ENCODE assay signal across 37 mouse cellular contexts in genomic region chr12:111188295-111188694, GRCm38 (mm10). TPM values are rescaled to one million over a fixed set of nuclear protein-coding genes. Genes with fewer than 3 reads are reported as not detected.
"Had no signal": no experiment of that assay in that cellular context is flagged by ENCODE, and none has a peak within 500 bp of the region (broad histone marks: within the 10 kb centered on the region; RNA-seq: fewer than 3 reads in every experiment).

No protein-coding gene starts in this region.

- H3K9ac ChIP-seq: limb, embryonic 12.5 days; limb, embryonic 13.5 days; limb, embryonic 15.5 days; liver, embryonic 12.5 days; liver, embryonic 13.5 days; liver, embryonic 14.5 days; liver, embryonic 15.5 days; liver, postnatal 0 days; lung, embryonic 14.5 days; lung, embryonic 15.5 days; midbrain, embryonic 12.5 days; midbrain, embryonic 13.5 days; midbrain, embryonic 15.5 days; neural tube, embryonic 12.5 days had no signal

- H3K36me3 ChIP-seq: limb, embryonic 13.5 days; limb, embryonic 15.5 days; liver, embryonic 12.5 days; liver, embryonic 15.5 days; lung, embryonic 15.5 days; midbrain, embryonic 10.5 days; midbrain, embryonic 12.5 days; midbrain, embryonic 15.5 days; neural tube, embryonic 12.5 days had no signal

- H3K4me3 ChIP-seq: limb, embryonic 10.5 days; limb, embryonic 12.5 days; limb, embryonic 13.5 days; limb, embryonic 15.5 days; liver, embryonic 12.5 days; liver, embryonic 13.5 days; liver, embryonic 15.5 days; lung, embryonic 15.5 days; megakaryocyte, embryonic 14.5 days; midbrain, embryonic 10.5 days; midbrain, embryonic 12.5 days; midbrain, embryonic 13.5 days; midbrain, embryonic 15.5 days; myocyte; neural tube, embryonic 12.5 days had no signal

- H3K4me2 ChIP-seq: limb, embryonic 12.5 days; limb, embryonic 13.5 days; limb, embryonic 15.5 days; liver, embryonic 11.5 days; liver, embryonic 12.5 days; liver, embryonic 13.5 days; liver, embryonic 15.5 days; lung, embryonic 14.5 days; lung, embryonic 15.5 days; midbrain, embryonic 11.5 days; midbrain, embryonic 12.5 days; midbrain, embryonic 13.5 days; midbrain, embryonic 15.5 days; neural tube, embryonic 12.5 days had no signal

- H3K27ac ChIP-seq: limb, embryonic 10.5 days; limb, embryonic 12.5 days; limb, embryonic 13.5 days; limb, embryonic 15.5 days; liver, embryonic 12.5 days; liver, embryonic 13.5 days; liver, embryonic 14.5 days; liver, embryonic 15.5 days; lung, embryonic 15.5 days; midbrain, embryonic 10.5 days; midbrain, embryonic 12.5 days; midbrain, embryonic 13.5 days; midbrain, embryonic 15.5 days; neural tube, embryonic 12.5 days had no signal

- ATAC-seq: liver, embryonic 12.5 days; liver, postnatal 0 days; lung, postnatal 0 days; midbrain, embryonic 13.5 days; midbrain, embryonic 15.5 days; midbrain, embryonic 16.5 days had no signal

- H3K4me1 ChIP-seq: lung, embryonic 15.5 days had no signal

- H3K9me3 ChIP-seq: limb, embryonic 10.5 days; limb, embryonic 12.5 days; limb, embryonic 13.5 days; limb, embryonic 15.5 days; liver, embryonic 12.5 days; liver, embryonic 13.5 days; liver, embryonic 15.5 days; lung, embryonic 15.5 days; megakaryocyte, embryonic 14.5 days; midbrain, embryonic 10.5 days; midbrain, embryonic 12.5 days; midbrain, embryonic 13.5 days; midbrain, embryonic 15.5 days; neural tube, embryonic 12.5 days had no signal

- H3K27me3 ChIP-seq: limb, embryonic 12.5 days; limb, embryonic 13.5 days; limb, embryonic 15.5 days; liver, embryonic 12.5 days; liver, embryonic 13.5 days; liver, embryonic 15.5 days; lung, embryonic 15.5 days; megakaryocyte, embryonic 14.5 days; midbrain, embryonic 12.5 days; midbrain, embryonic 13.5 days; midbrain, embryonic 15.5 days; neural tube, embryonic 12.5 days had no signal

- DNase-seq: left cerebral cortex, postnatal 4 days; liver; liver, embryonic 13.5 days; liver, postnatal 0 days; lung, adult 18-20 months; lung, adult 2 months; lung, embryonic 14.5 days; lung, postnatal 10 days; lung, postnatal 14 days; lung, postnatal 36 days; lung, postnatal 4 days; midbrain, embryonic 14.5 days had no signal

RNA-seq across cellular contexts. Expression of gene 4930595D18Rik, which starts 4.0 kb away (rescaled TPM):
- polyA plus RNA-seq: limb, embryonic 10.5 days; limb, embryonic 11.5 days; limb, embryonic 12.5 days; limb, embryonic 13.5 days; limb, embryonic 15.5 days; liver, adult 2 months; liver, embryonic 11.5 days; liver, embryonic 12.5 days; liver, embryonic 13.5 days; liver, embryonic 14.5 days; liver, embryonic 15.5 days; liver, embryonic 16.5 days; liver, postnatal 0 days; lung, adult 2 months; lung, embryonic 14.5 days; lung, embryonic 15.5 days; lung, embryonic 16.5 days; lung, postnatal 0 days; macrophage; midbrain, embryonic 10.5 days; midbrain, embryonic 11.5 days; midbrain, embryonic 12.5 days; midbrain, embryonic 13.5 days; midbrain, embryonic 14.5 days; midbrain, embryonic 16.5 days; myocyte; neural tube, embryonic 11.5 days; neural tube, embryonic 12.5 days had no signal
